Mouse (Mus musculus) kidney, embryonic 16.5 days (tissue): ENCODE measurements around the gene Tspan4. TPM values are rescaled to one million over a fixed set of nuclear protein-coding genes. Genes with fewer than 3 reads are reported as not detected.

Source experiments
- ATAC-seq: fragments of 200-750 bp; cut with Nextera tagmentation; 2 replicates; pipeline ENCODE4 v1.8.0; 2017; ENCODE audit warnings: moderate TSS enrichment; ENCODE audit not compliant: low FRiP score, low TSS enrichment
- H3K27ac ChIP-seq: fragments of 300-500 bp; sonication (generic); 2 replicates; pipeline ENCODE4 v1.5.1; 2014; ENCODE audit warnings: low read length
- H3K27me3 ChIP-seq: fragments of 300-500 bp; sonication (generic); 2 replicates; pipeline ENCODE4 v1.6.1; 2014; ENCODE audit warnings: low read length, control low read depth, mixed read lengths; ENCODE audit not compliant: insufficient read depth
- H3K36me3 ChIP-seq: fragments of 300-500 bp; sonication (generic); 2 replicates; pipeline ENCODE4 v1.6.1; 2014; ENCODE audit warnings: low read length, control low read depth, mixed read lengths; ENCODE audit not compliant: insufficient read depth
- H3K4me1 ChIP-seq: fragments of 300-500 bp; sonication (generic); 2 replicates; pipeline ENCODE4 v1.6.1; 2014; ENCODE audit warnings: low read length, control low read depth, mixed read lengths; ENCODE audit not compliant: insufficient read depth
- H3K4me2 ChIP-seq: fragments of 300-500 bp; sonication (generic); replicated peaks from 2 replicates; pipeline ENCODE4 v1.6.1; 2014; ENCODE audit warnings: low read depth, low read length
- H3K4me3 ChIP-seq: fragments of 300-500 bp; sonication (generic); 2 replicates; pipeline ENCODE4 v1.5.1; 2014; ENCODE audit warnings: mild to moderate bottlenecking, low read length
- H3K9ac ChIP-seq: fragments of 300-500 bp; sonication (generic); replicated peaks from 2 replicates; pipeline ENCODE4 v1.6.1; 2014; ENCODE audit warnings: low read length
- H3K9me3 ChIP-seq: fragments of 300-500 bp; sonication (generic); 2 replicates; pipeline ENCODE4 v1.6.1; 2016; ENCODE audit warnings: low read length, control low read depth
- WGBS: fragments of 180-500 bp; shearing (Covaris S2); extraction: QIAGEN DNeasy Blood & Tissue Kit; methylation state at CpG from one replicate; pipeline ENCODE4 v1.1.7; 2014; 5-methylcytosine and 5-hydroxymethylcytosine counted together
- polyA plus RNA-seq: library from polyadenylated mRNA; unstranded; fragments of >200 nt; fragmentation: Nextera tagmentation; extraction: Ambion mirVana; gene quantifications from 2 replicates; pipeline ENCODE4 v1.2.1, GENCODE M21; 2015

Tspan4 gene
- polyA plus RNA-seq, 1 experiment from 2014 or later, result 110 TPM

GRCm38 (mm10) chr7:141495940-141496339 lies 20.9 kb downstream of the Tspan4 start:
- no peak overlapping the region for H3K27ac ChIP-seq
- no peaks in the 10 kb centered on the region for H3K9me3 ChIP-seq
- no peak overlapping the region for H3K4me3 ChIP-seq
- peaks cover 21% of the 10 kb centered on the region for H3K36me3 ChIP-seq
- ATAC-seq, result no peak
- WGBS, result 83% methylated on average over 4 of the region's 4 CpGs
- no peaks in the 10 kb centered on the region for H3K27me3 ChIP-seq
- H3K9ac ChIP-seq, result no peak overlapping the region
- no peak overlapping the region for H3K4me2 ChIP-seq
- H3K4me1 ChIP-seq, result no peaks in the 10 kb centered on the region

GRCm38 (mm10) chr7:141497600-141497999 lies 22.6 kb downstream of the Tspan4 start:
- H3K4me1 ChIP-seq, result no peaks in the 10 kb centered on the region
- H3K4me3 ChIP-seq, result no peak overlapping the region
- H3K4me2 ChIP-seq, result no peak overlapping the region
- 91% methylated on average over 3 of the region's 3 CpGs for WGBS
- H3K9me3 ChIP-seq, result no peaks in the 10 kb centered on the region
- H3K9ac ChIP-seq, result no peak overlapping the region
- peaks cover 16% of the 10 kb centered on the region for H3K36me3 ChIP-seq
- ATAC-seq, result no peak
- no peak overlapping the region for H3K27ac ChIP-seq
- H3K27me3 ChIP-seq, result no peaks in the 10 kb centered on the region

GRCm38 (mm10) chr7:141501820-141502555 lies 26.9 kb downstream of the Tspan4 start:
- no peak overlapping the region for H3K27ac ChIP-seq
- H3K9me3 ChIP-seq, result no peaks in the 10 kb centered on the region
- H3K4me1 ChIP-seq, result no peaks in the 10 kb centered on the region
- no peaks in the 10 kb centered on the region for H3K27me3 ChIP-seq
- 83% methylated on average over 7 of the region's 7 CpGs for WGBS
- ATAC-seq, result no peak
- no peak overlapping the region for H3K4me2 ChIP-seq
- H3K36me3 ChIP-seq, result peaks cover 3% of the 10 kb centered on the region; the same call in 1 of the 2 replicates
- no peak overlapping the region for H3K4me3 ChIP-seq
- no peak overlapping the region for H3K9ac ChIP-seq

- 93% methylated on average over 5 of the region's 5 CpGs for WGBS
- Histone ChIP-seq H3K27ac (no peak overlapping the region), H3K27me3 (no peaks in the 10 kb centered on the region), H3K4me1 (no peaks in the 10 kb centered on the region), H3K9ac (no peak overlapping the region), H3K4me2 (no peak overlapping the region), H3K4me3 (no peak overlapping the region), H3K36me3 (peaks cover 3% of the 10 kb centered on the region; the same call in 1 of the 2 replicates), H3K9me3 (no peaks in the 10 kb centered on the region)
- ATAC-seq, result no peak
These were observed 27.5 kb downstream of the Tspan4 start for GRCm38 (mm10) chr7:141502556-141502905.

- H3K4me1 ChIP-seq, result no peaks in the 10 kb centered on the region
- H3K27me3 ChIP-seq, result no peaks in the 10 kb centered on the region
- ATAC-seq, result no peak
- H3K36me3 ChIP-seq, result 0 out of 2 replicates have a peak, but pooled peaks cover 2% of the 10 kb centered on the region
- H3K27ac ChIP-seq, result no peak overlapping the region
- H3K9me3 ChIP-seq, result no peaks in the 10 kb centered on the region
- no peak overlapping the region for H3K9ac ChIP-seq
- WGBS, result 85% methylated on average over 2 of the region's 2 CpGs
- H3K4me3 ChIP-seq, result no peak overlapping the region
- H3K4me2 ChIP-seq, result no peak overlapping the region
These were observed 31.2 kb downstream of the Tspan4 start for GRCm38 (mm10) chr7:141506278-141506677.

GRCm38 (mm10) chr7:141508160-141508559 lies 33.1 kb downstream of the Tspan4 start:
- Histone ChIP-seq H3K4me3 (no peak overlapping the region), H3K27ac (no peak overlapping the region), H3K9ac (no peak overlapping the region), H3K4me2 (no peak overlapping the region), H3K9me3 (no peaks in the 10 kb centered on the region), H3K27me3 (no peaks in the 10 kb centered on the region), H3K4me1 (no peaks in the 10 kb centered on the region), H3K36me3 (peaks cover 7% of the 10 kb centered on the region; the same call in 1 of the 2 replicates)
- ATAC-seq, result 0 out of 2 replicates have a peak, but pooled peaks have one; percentile 6

GRCm38 (mm10) chr7:141510196-141510595 lies 35.2 kb downstream of the Tspan4 start:
- 97% methylated on average over 5 of the region's 5 CpGs for WGBS
- no peak for ATAC-seq

GRCm38 (mm10) chr7:141510681-141511191 lies 35.7 kb downstream of the Tspan4 start:
- no peaks in the 10 kb centered on the region for H3K9me3 ChIP-seq
- WGBS, result 73% methylated on average over 8 of the region's 8 CpGs
- peaks cover 10% of the 10 kb centered on the region for H3K36me3 ChIP-seq
- H3K27me3 ChIP-seq, result no peaks in the 10 kb centered on the region
- no peak overlapping the region for H3K4me3 ChIP-seq
- H3K4me2 ChIP-seq, result no peak overlapping the region
- H3K9ac ChIP-seq, result no peak overlapping the region
- H3K27ac ChIP-seq, result no peak overlapping the region
- ATAC-seq, result no peak
- H3K4me1 ChIP-seq, result no peaks in the 10 kb centered on the region

More at GRCm38 (mm10) chr7:141510196-141510595, 35.2 kb downstream of the Tspan4 start:
- Histone ChIP-seq H3K27ac (no peak overlapping the region), H3K9ac (no peak overlapping the region), H3K9me3 (no peaks in the 10 kb centered on the region), H3K4me1 (no peaks in the 10 kb centered on the region), H3K36me3 (peaks cover 8% of the 10 kb centered on the region), H3K27me3 (no peaks in the 10 kb centered on the region), H3K4me3 (no peak overlapping the region), H3K4me2 (no peak overlapping the region)

GRCm38 (mm10) chr7:141517638-141518037 lies 42.6 kb downstream of the Tspan4 start:
- WGBS, result 83% methylated on average over 4 of the region's 4 CpGs
- Histone ChIP-seq H3K4me1 (no peaks in the 10 kb centered on the region), H3K9ac (no peak overlapping the region), H3K36me3 (peaks cover 17% of the 10 kb centered on the region), H3K4me2 (no peak overlapping the region), H3K27me3 (no peaks in the 10 kb centered on the region), H3K27ac (no peak overlapping the region), H3K4me3 (no peak overlapping the region), H3K9me3 (no peaks in the 10 kb centered on the region)
- no peak for ATAC-seq

- Histone ChIP-seq H3K36me3 (peaks cover 17% of the 10 kb centered on the region), H3K9ac (no peak overlapping the region), H3K4me1 (no peaks in the 10 kb centered on the region), H3K9me3 (no peaks in the 10 kb centered on the region), H3K27ac (no peak overlapping the region), H3K27me3 (no peaks in the 10 kb centered on the region), H3K4me2 (no peak overlapping the region), H3K4me3 (no peak overlapping the region)
- WGBS, result 90% methylated on average over 5 of the region's 5 CpGs
- no peak for ATAC-seq
These were observed 43.3 kb downstream of the Tspan4 start for GRCm38 (mm10) chr7:141518296-141518695.
